Mouse (Mus musculus) megakaryocyte progenitor cell, adult 5-6 weeks (primary cell): ENCODE results near the gene Rap2a. TPM values are rescaled to one million over a fixed set of nuclear protein-coding genes. Genes with fewer than 3 reads are reported as not detected.

ENCODE experiments used
- ATAC-seq: replicated peaks from 2 replicates; pipeline ENCODE4 v1.8.0; 2016; ENCODE audit warnings: mild to moderate bottlenecking, moderate TSS enrichment, inconsistent platforms; ENCODE audit not compliant: poor library complexity
- total RNA-seq, 2 experiments: library from RNA; stranded (forward) in 1 of 2; stranded (reverse) in 1 of 2; fragments of 157-497, 149-512 nt in 1 of 2; fragments of 200-1000 nt in 1 of 2; gene quantifications; 2 replicates each; pipeline versions ENCODE4 v1.2.3 to v1.2.4; 2015 to 2017

Gene Rap2a
- 7.3 and 10.0 TPM in 2 replicates for total RNA-seq (2015)
- total RNA-seq (2017) = 4.7 and 5.5 TPM in 2 replicates

DNA sequence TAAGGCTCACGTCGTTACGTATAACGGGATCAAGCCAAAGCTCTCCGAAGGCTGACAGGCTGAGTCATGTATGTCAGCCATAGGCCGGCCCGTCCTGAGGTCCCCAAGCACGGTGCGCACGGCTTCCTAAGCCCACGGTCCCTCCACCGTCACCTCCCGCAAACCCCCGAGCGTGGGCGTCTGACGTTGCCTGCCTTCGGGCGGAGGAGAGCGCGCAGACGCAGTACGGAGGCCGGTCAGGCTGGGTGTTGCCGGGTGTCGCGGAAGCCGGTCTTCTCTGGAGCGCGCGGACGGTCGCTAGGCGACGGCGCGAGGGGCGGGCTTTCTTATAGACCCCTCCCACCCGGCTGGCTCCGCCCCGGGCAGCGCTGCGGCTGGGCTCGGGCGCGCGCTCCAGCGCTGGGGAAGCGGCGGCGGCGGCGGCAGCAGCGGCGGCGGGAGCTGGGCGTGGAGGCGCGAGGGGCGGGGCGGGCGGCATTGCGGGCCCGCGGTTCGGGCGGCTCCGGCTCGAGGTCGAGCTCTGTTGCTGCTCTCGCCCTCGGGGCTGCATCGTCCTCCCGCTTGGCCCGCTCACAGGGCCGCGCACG, at the start of gene Rap2a:
Rap2a (plus strand) TSS at position 463 of the 587 bp plus-strand sequence.
- ATAC-seq = peak; percentile 66

DNA sequence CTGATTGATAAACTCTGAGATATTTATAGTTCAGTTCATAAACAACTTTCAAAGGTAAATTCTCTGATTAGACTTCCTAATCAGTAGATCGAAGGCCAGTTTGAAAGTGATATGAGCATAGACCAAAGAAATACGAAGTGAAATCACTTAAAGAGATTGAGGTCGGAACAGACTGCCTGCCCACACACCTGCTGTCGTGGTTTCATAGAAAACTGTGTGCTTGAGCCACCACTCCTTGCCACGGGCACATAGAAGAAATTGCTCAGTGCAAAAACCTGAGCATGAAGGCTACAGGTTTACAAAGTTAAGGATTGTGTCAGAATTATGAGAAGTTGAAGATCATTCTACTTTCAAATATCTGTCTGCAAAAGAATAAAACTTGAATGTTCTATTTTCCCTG, 49.7 kb upstream of the Rap2a start:
- no peak for ATAC-seq

DNA sequence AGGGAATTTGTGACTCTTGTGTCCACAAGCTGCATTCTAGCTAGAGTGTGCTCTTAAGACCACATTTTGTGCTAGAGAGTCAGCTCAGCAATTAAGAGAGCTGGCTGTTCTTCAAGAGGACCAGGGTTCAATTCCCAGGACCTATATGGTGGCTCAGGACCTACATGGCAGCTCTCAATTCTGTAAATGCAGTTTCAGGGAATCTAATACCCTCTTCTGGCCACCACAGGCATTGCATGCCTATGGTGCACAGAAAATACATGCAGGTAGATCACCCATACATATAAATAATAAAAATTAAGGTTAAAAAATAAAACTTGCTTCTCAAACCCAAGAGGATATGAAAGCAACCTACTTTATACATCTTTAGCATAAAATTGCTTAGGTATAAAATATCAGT, 45.5 kb upstream of the Rap2a start:
- ATAC-seq = peak; percentile 74

DNA sequence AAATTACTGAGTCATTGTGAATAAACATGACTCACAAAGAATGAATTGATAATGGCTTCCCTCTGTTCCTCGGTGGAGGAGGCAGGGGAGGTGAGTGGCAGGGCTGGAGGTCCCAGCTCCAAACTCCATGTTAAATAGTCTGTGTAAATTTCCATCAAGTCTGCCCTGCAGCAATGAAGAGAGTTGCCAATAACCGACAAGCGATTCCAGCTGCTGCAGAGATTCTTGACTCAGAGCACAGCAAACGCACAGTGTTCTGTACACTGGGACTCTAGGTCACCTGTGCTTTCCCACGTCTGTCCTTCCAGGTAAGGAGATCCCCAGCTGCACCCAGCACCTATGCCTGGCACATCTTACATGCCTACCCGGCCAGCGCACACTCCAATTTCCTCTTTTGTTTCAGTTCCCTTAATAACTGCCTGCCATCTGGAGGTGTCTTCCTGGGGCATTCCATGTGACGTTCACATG, 44.3 kb upstream of the Rap2a start:
- ATAC-seq = peak; percentile 94

DNA sequence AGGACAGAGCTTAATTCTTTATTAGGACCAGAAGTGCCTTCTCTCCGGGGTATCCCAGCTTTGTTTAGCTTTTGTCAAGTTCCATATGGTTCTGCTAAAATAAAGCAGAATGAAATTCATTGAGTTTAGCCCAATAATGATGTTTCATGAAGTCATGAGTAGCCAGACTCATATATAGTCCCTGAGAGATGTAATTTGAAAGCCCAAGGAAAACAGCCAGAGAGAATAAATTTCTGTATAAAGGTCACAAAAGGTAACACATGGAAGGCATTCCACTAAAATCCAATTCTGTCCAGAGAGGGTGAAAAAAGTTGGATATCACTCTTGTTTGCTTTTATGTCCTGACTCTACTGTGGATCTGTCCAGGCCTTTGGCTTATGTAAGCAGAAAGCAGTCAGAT, 43.4 kb upstream of the Rap2a start:
- ATAC-seq = no peak

DNA sequence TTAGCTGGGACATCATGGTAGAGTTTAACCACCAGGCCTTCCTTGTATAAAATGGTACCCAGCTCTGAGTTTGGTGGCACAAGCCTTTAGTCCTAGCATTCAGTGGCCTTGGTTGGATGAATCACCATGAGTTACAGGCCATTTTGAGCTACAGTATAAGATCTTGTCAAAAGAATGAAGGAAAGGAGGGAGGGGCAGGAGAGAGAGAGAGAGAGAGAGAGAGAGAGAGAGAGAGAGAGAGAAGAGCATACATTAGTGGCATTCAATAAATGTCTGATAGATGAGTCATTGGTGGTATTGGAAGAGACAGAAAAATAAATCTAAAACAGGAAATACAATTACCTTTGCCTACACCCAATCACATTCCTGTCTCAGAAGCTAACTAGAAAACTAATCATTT, 37.5 kb upstream of the Rap2a start:
- no peak for ATAC-seq

DNA sequence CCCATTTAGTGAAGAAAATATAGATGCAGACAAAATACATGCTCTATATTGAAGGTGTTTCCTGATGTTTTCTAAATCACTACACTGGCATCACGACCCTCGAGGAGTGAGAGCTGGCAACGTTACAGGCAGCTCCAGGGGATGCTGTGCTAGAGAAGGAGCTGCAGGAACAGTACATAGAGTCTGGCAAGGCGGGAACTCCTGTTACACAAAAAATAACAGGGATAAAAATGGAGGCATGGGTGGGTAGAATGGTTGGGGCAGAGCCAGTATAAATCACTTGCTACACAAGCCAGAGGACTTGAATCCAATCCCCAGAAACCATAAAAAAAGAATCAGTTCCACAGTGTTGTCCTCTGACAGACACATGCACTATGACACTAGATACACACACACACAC, 37.0 kb upstream of the Rap2a start:
- ATAC-seq = no peak

DNA sequence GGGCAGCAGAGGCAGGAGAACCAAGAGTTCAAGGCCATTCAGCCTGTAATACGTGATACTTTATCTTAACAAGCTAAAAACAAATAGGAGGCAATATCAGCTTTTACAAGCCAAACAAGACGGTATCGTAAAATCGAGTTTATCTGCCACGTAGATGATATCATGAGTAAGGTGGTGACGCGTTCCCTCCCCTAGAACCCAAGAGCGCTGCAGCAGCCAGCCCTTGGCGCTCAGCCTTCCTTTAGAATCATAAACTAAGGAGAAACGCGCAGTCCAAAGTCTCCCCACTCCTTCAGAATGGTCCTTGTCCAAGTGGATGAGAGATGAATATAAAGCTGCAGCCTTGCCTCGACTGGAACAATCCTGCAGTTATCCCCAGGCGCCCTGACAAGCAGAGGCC, 36.4 kb upstream of the Rap2a start:
- ATAC-seq = no peak

DNA sequence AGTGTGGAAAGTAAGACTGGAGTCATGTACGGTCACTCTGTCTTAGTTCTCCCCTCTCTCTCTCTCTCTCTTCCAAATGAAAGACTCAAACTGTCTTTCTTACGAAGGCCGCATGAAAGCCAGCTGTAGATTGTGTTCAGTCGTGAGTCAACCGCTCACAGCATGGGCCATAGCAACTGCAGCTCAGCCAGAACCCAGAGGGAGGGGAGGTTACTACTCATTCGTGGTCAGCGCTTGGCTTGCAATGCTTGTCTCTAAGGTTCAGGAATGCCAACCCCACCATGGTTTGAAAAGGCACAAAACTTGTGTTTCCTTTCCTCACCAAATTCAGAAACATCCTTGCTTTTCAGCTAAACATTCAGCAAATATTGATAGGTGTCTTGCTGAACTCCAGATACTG, 24.0 kb upstream of the Rap2a start:
- no peak for ATAC-seq

DNA sequence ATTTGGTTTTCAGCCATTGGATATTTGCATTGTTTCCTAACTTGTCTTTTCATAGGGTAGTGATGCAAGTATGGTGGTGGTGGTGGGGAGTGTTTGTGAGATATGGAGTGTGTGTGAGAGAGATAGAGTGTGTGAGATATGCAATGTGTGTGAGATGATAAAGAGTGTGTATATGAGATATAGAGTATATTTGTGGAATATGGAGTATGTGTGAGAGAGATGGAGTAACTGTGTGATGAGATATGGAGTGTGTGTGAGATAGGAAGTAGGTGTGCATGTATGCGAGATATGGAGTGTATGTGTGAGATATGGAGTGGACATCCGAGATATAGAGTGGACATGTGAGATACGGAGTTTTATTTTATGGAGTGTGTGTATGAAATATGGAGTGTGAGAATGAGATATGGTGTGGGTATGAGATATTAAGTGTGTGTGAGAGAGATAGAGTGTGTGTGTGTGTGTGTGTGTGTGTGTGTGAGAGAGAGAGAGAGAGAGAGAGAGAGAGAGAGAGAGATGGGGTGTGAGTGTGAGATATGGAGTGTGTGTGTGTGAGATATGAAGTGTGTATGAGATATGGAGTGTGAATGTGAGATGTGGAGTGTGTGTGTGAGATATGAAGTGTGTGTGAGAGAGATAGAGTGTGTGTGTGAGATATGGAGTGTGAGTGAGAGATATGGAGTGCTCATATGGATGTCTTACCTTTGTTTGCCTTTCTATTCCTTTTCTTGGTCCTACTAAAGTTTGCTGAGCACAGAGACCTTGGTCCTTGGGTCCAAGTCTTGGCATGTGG, 14.1 kb upstream of the Rap2a start:
- no peak for ATAC-seq

DNA sequence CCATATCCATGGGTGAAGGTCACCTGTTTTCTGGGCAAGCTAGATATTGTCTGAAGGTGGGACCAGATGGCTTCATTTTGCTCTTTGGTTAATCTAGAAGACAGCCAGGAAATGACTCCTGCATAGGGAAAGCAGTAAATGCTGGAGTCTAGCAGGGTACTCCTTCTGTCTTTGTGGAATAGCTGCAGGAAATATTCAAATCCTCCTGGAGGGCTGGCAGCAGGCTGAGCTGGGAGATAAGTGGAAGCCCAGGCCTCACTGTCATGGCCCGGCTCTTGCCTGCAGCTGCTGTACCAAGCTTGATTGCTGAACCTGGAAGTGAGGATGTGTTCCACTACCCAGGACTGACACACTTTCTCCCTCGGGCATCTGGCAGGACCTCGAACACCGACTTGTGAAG, 11.4 kb upstream of the Rap2a start:
- ATAC-seq = no peak

DNA sequence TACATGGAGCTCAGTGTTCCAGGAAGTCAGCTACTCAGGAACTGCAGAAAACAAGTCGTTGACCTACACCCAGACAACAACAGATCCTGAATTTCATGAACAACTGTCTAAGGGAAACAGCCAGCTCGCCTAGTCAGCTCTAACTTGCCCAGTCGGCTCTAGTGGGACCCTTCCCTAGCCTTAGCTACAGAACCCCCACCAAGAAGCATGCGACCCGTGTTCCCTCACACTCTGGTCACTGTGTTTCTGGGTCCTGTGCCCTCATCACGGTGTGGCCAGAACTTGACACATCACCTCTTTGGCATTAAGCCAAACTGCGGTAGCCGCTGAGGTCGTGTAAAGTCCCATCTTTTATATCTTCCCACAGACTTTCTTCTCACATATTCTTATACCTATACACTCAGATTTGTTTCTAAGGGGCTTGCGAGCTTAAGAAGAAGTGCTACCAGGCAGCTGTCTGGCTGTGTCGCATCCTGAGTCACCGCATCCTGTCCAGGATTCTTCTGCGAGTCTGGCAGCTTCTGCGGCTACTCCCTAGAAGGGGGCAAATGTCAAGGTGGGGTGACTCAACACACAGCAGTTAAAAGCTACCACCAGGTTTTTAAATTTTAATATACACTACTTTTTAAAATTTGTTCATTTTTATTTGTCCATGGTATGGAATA, 9.0 kb upstream of the Rap2a start:
- ATAC-seq = no peak

DNA sequence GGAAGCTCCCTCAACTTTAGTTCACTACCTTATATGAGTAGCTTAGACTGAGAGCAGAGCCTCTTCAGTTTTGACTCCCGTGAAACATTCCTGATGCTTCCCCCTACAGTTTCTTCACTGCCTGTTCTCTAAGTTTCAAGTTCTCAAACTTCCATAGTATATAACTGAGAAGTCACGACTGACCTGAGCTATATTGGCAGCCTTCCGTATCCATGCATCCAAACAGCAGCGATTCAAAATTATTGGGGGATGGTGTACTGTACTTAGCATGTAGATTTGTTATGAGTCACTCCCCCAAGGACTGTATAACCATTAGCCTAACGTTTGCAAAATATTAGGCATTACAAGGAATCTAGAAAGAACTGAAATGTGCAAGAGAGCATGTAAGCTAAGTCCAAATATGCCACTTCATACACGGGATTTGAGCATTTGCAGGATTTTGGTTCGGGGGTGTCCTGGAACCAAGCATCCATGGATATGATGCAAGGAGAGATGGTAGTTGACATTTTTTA, 2.0 kb upstream of the Rap2a start:
- ATAC-seq = no peak

DNA sequence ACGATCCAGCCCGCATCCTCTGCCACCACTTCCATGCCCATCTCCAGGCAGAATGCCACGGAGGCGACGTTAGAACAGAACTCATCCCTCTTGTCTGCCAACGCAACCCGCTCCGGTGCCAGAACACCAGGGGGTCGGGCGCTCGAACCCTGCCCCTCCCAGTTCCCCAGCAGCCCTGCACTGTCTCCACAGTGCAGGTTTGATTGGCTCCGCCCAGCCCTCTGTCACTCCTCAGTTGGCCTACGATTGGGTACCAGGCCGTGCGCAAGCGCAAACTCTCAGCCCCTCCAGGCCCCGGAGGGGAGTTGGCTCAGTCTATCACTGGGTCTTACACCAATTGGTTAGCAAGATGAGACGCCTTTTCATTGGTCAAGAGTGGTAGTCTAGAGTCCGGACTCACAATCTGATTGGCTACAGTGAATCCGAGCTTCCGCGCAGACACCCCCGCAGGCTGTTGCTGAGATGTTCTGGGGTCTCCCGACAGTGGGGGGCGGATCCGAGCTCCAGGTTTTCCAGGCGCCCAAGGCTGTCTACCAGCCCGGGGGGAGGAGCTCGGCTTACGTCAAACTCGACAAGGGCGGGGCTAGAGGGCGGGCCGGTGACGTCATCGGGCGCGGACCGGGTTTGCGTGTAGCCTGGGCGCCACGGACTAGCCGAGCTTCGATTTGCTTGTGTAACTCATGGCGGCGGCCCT, 809 bp upstream of the Rap2a start:
- peak; percentile 66 for ATAC-seq

DNA sequence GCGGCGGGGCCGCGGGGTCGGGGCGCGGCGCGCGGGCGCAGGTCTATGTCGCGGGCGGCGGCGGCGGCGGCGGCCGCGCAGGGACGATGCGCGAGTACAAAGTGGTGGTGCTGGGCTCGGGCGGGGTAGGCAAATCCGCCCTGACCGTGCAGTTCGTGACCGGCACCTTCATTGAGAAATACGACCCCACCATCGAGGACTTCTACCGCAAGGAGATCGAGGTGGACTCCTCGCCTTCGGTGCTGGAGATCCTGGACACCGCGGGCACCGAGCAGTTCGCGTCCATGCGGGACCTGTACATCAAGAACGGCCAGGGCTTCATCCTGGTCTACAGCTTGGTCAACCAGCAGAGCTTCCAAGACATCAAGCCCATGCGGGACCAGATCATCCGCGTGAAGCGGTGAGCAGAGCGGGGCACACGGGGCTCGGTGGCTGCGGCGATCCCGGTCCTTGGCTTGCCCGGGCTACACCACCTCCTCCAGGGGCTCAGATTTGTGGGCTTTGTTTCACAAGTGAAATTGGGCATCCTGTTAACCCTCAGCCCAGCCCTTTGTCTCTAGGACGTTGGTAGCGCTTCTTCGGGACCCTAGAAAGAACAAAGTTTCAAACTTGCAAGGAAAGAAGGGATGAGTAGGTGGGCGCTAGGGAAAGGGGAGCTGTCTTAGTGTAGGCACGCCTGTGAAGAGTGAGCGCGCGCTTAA, 547 bp downstream of the Rap2a start:
- ATAC-seq = no peak

DNA sequence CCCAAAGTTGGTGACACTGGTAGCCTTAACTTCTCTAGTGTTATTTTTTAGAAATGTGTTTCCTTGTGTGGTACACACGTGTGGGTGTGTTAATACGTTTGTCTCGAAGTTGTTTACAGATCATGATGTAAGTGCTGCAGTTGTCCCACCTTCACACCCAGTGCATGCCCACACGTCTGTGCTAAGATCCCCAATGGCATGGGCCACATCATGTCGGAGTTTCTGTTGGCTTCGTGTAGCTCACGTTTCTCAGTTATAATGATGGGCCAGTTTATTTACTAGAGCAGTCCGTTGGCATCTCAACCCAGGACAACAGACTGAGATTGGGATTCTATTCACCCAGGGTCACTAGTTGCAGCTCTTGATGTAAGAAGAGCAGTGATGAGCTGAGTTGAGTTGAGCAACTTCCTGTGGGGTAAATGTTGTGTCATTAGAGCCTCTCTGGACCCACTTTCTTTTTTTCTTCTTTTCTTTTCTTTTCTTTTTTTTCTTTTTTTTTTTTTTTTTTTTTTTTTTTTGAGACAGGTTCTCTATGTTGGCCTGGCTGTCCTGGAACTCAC, 2.2 kb downstream of the Rap2a start:
- no peak for ATAC-seq

DNA sequence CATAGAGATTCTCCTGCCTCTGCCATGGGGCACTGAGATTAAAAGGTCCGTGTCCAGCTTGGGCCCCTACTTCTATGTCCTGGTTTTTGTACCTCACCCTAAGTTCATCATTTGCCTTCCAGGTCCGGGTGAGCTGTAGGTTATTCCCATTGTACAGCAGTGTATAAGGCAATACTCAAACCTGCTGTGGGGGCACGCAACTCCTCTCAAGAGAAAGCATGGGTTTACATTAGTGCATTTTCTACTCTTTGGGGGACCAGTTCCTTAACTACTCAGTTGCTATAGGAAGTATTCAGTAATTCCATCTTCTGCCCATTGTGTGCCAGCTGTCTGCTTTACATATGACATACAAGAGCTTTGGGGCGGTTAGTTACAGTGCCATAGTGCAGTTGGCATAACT, 2.7 kb downstream of the Rap2a start:
- no peak for ATAC-seq

DNA sequence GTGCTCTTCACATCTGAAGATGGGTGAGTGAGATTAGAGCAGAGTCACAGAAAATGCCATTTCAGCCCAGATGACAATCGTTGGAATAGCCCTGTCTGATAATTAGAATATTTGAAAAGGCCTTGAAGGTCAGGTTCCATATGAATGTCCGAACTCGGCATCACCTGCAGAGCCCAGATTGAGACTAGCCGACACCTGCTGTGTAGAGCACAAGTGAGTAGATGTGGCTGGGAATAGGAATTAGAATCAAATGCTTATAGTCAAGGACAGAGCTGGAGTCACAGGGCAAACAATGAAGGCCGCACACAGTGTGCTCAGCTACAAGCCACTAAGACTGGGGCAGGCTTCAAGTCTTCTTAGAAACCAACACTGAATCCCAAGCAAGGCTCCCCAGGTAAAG, 6.3 kb downstream of the Rap2a start:
- no peak for ATAC-seq

DNA sequence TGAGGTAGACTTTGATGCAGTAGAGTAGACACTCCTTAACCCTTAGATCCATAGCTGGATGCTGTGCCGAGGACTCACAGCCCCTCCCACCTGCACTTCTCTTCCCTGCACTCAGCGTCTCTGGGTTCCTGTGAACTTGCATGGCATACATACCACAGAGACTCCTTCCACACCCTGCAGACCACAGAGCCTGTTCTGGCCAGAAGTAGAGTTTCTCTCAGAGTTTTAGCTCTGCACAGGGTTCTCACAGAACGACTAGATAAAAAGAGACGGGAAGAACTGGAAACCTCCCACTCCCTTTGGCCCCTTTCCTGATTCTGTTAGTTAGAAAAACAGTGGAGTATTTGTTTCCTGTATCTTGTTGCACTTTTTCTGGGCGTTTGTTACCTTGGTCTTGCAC, 18.0 kb downstream of the Rap2a start:
- peak; percentile 62 for ATAC-seq

DNA sequence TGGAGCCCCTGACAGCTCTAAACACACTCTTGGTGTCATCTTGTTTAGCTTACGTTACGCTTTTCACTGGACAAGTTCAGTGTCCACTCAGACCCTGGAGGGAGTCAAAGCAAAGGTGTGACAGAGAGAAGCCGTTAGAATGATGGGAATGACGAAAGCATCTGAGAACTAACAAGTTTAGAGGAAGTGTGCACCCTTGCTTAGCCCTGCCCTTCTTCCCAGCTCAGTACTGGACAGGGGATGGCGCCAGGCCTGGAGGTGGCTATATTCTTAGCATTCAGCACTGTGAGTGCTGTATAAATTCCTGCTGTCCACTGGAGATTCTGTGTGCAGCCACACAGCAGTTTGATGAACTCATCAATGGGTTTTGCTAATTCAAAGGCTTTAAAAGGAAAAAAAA, 18.6 kb downstream of the Rap2a start:
- ATAC-seq = peak; percentile 73
